Mouse (Mus musculus) layer of hippocampus, adult 2 months (tissue): Measurements from ENCODE around the gene Amigo1. TPM values are rescaled to one million over a fixed set of nuclear protein-coding genes. Genes with fewer than 3 reads are reported as not detected.
"Not testable (repeated sequence)": the region's sequence is repeated elsewhere in the genome, so short reads cannot be mapped to it uniquely, and the experiment has no call there.

ENCODE experiments used
- DNase-seq, 2 experiments: peaks; one replicate each; pipeline ENCODE4 v3.0.0; 2022; ENCODE audit warnings: low spot score in 2 of 2
- H3K27ac ChIP-seq: fragments of 200-600 bp; 2 replicates; pipeline ENCODE4 v1.8.1; 2022
- H3K4me3 ChIP-seq: fragments of 200-600 bp; 2 replicates; pipeline ENCODE4 v1.8.1; 2022; ENCODE audit warnings: mild to moderate bottlenecking
- CTCF ChIP-seq: fragments of 200-600 bp; conservative IDR thresholded peaks from 2 replicates; pipeline ENCODE4 v1.8.1; 2022; ENCODE audit warnings: antibody characterized with exemption, mild to moderate bottlenecking, moderate library complexity
- total RNA-seq, 2 experiments: library from RNA; stranded (reverse); gene quantifications; 2 replicates each; pipeline ENCODE4 v1.2.3; 2021

Amigo1 gene
- total RNA-seq, 2 experiments from 2014 or later: 69.7 to 79.0 TPM

GRCm38 (mm10) chr3:108227521-108227920, 41.4 kb downstream of the Amigo1 start:
- no peak for DNase-seq
- no peak overlapping the region for H3K4me3 ChIP-seq
- H3K27ac ChIP-seq: no peak overlapping the region
- no peak for TF ChIP-seq CTCF

GRCm38 (mm10) chr3:108231646-108232045, 45.5 kb downstream of the Amigo1 start:
- Histone ChIP-seq H3K4me3 (no peak overlapping the region), H3K27ac (no peak overlapping the region)
- no peak for TF ChIP-seq CTCF
- DNase-seq: no peak

- TF ChIP-seq CTCF: peak; percentile 41
- DNase-seq, H3K4me3 ChIP-seq, H3K27ac ChIP-seq: not testable (repeated sequence)
These were observed 51.5 kb downstream of the Amigo1 start for GRCm38 (mm10) chr3:108237474-108238102.

GRCm38 (mm10) chr3:108241243-108241839, 55.2 kb downstream of the Amigo1 start:
- Histone ChIP-seq H3K27ac (no peak overlapping the region), H3K4me3 (no peak overlapping the region)
- DNase-seq: no peak
- TF ChIP-seq CTCF: no peak

Other genes with a start within 250 kb of the Amigo1 start
- gene Gstm6, start 242.6 kb upstream of the Amigo1 start, total RNA-seq: 10 to 100 TPM; 16.6 to 19.5 TPM
- not detected for gene Gstm3, start 217.1 kb upstream of the Amigo1 start, total RNA-seq
- gene Gstm2, start 199.9 kb upstream of the Amigo1 start, total RNA-seq: 1 to 10 TPM; 2.3 to 3.6 TPM
- 100 to 1,000 TPM; 350 to 371 TPM for gene Gstm1, start 168.4 kb upstream of the Amigo1 start, total RNA-seq
- gene Gstm4, start 141.4 kb upstream of the Amigo1 start, total RNA-seq: 10 to 100 TPM; 11.5 to 12.3 TPM
- gene Ampd2, start 99.7 kb upstream of the Amigo1 start, total RNA-seq: 10 to 100 TPM; 74.0 to 76.7 TPM
- not detected for gene Gnat2, start 93.5 kb upstream of the Amigo1 start, total RNA-seq
- 10 to 100 TPM; 28.0 to 28.4 TPM for gene Gnai3, start 40.2 kb upstream of the Amigo1 start, total RNA-seq
- 10 to 100 TPM; 17.3 to 18.0 TPM for gene Gpr61, start 31.5 kb upstream of the Amigo1 start, total RNA-seq
- gene Cyb561d1, start 14.9 kb downstream of the Amigo1 start, total RNA-seq: 10 to 100 TPM; 16.3 to 16.8 TPM
- 10 to 100 TPM; 31.9 to 34.6 TPM for gene Atxn7l2, start 24.6 kb downstream of the Amigo1 start, total RNA-seq
- 1 to 10 TPM; 2.0 to 3.0 TPM for gene Sypl2, start 40.3 kb downstream of the Amigo1 start, total RNA-seq
- 10 to 100 TPM; 68.2 to 76.8 TPM for gene Psma5, start 70.6 kb downstream of the Amigo1 start, total RNA-seq
- gene Sort1, start 97.7 kb downstream of the Amigo1 start, total RNA-seq: 100 to 1,000 TPM; 360 to 361 TPM
- 1 to 10 TPM in 1 of 2 experiments, under 1 TPM in 1; 0.83 to 1.5 TPM for gene Mybphl, start 178.6 kb downstream of the Amigo1 start, total RNA-seq
- gene Psrc1, start 197.5 kb downstream of the Amigo1 start, total RNA-seq: 10 to 100 TPM; 17.5 to 22.2 TPM
- gene Celsr2, start 229.2 kb downstream of the Amigo1 start, total RNA-seq: 100 to 1,000 TPM; 185 to 201 TPM